Mouse (Mus musculus) hindbrain, postnatal 0 days (tissue): ENCODE measurements around the gene Gstp1. TPM values are rescaled to one million over a fixed set of nuclear protein-coding genes. Genes with fewer than 3 reads are reported as not detected.

ENCODE experiments used
- ATAC-seq: fragments of 200-750 bp; cut with Nextera tagmentation; 2 replicates; pipeline ENCODE4 v1.8.0; 2017; ENCODE audit warnings: mild to moderate bottlenecking, moderate TSS enrichment, moderate library complexity
- DNase-seq: peaks from one replicate; pipeline ENCODE4 v3.0.0-alpha.2; 2015; ENCODE audit warnings: low spot score
- H3K27ac ChIP-seq: fragments of 300-500 bp; sonication (generic); 2 replicates; pipeline ENCODE4 v1.5.1; 2014; ENCODE audit warnings: mild to moderate bottlenecking
- H3K27me3 ChIP-seq: fragments of 300-500 bp; sonication (generic); 2 replicates; pipeline ENCODE4 v1.6.1; 2014; ENCODE audit warnings: low read length, mixed read lengths; ENCODE audit not compliant: insufficient read depth
- H3K36me3 ChIP-seq: fragments of 300-500 bp; sonication (generic); 2 replicates; pipeline ENCODE4 v1.6.1; 2014; ENCODE audit warnings: low read length, mixed read lengths; ENCODE audit not compliant: insufficient read depth
- H3K4me1 ChIP-seq: fragments of 300-500 bp; sonication (generic); 2 replicates; pipeline ENCODE4 v1.6.1; 2014; ENCODE audit warnings: antibody characterized with exemption, low read length, mixed read lengths; ENCODE audit not compliant: insufficient read depth
- H3K4me2 ChIP-seq: fragments of 300-500 bp; sonication (generic); 2 replicates; pipeline ENCODE4 v1.6.1; 2014; ENCODE audit warnings: low read depth, mild to moderate bottlenecking, low read length, moderate library complexity, mixed read lengths
- H3K4me3 ChIP-seq: fragments of 300-500 bp; sonication (generic); 2 replicates; pipeline ENCODE4 v1.5.1; 2014; ENCODE audit warnings: low read length
- H3K9ac ChIP-seq: fragments of 300-500 bp; sonication (generic); replicated peaks from 2 replicates; pipeline ENCODE4 v1.6.1; 2014; ENCODE audit warnings: mild to moderate bottlenecking, low read length, moderate library complexity, mixed read lengths
- H3K9me3 ChIP-seq: fragments of 300-500 bp; sonication (generic); 2 replicates; pipeline ENCODE4 v1.6.1; 2016; ENCODE audit warnings: low read length, mixed read lengths
- CTCF ChIP-seq: IDR thresholded peaks from 2 replicates; pipeline ENCODE4 v1.5.1; 2016; ENCODE audit warnings: antibody characterized with exemption, control low read depth, low read depth
- WGBS: fragments of 180-500 bp; shearing (Covaris S2); extraction: QIAGEN DNeasy Blood & Tissue Kit; methylation state at CpG from one replicate; pipeline ENCODE4 v1.1.7; 2014; 5-methylcytosine and 5-hydroxymethylcytosine counted together
- polyA plus RNA-seq: library from polyadenylated mRNA; unstranded; fragments of >200 nt; fragmentation: Nextera tagmentation; extraction: Ambion mirVana; gene quantifications from 2 replicates; pipeline ENCODE4 v1.2.1, GENCODE M21; 2015
- total RNA-seq: library from RNA; depleted of rRNA; stranded (reverse); fragments of >200 nt; gene quantifications from 2 replicates; pipeline ENCODE4 v1.2.3, GENCODE M21; 2014

Gene Gstp1
- total and polyA plus RNA-seq, 2 experiments from 2014 or later = 317 to 599 TPM

- DNase-seq (no peak), ATAC-seq (no peak)
- no peaks in the 10 kb centered on the region for H3K9me3 ChIP-seq
- H3K27me3 ChIP-seq = no peaks in the 10 kb centered on the region
- H3K4me1 ChIP-seq = no peaks in the 10 kb centered on the region
- H3K4me3 ChIP-seq = no peak within 1 kb of the TSS
- WGBS = 55% methylated on average over 3 of the region's 3 CpGs
- no peaks in the 10 kb centered on the region for H3K36me3 ChIP-seq
- TF ChIP-seq CTCF = no peak
- H3K27ac ChIP-seq = no peak within 1 kb of the TSS
- H3K9ac ChIP-seq = no peak within 1 kb of the TSS
- H3K4me2 ChIP-seq = no peak within 1 kb of the TSS
These were observed 43.6 kb upstream of the Gstp1 start, which contains the start of gene Cabp2 for GRCm38 (mm10) chr19:4081394-4081793. Gene Cabp2, plus strand, starts transcription at chr19:4081578.

GRCm38 (mm10) chr19:4080511-4081009 lies 42.8 kb upstream of the Gstp1 start:
- Histone ChIP-seq H3K4me3 (no peak overlapping the region), H3K27ac (no peak overlapping the region), H3K9me3 (no peaks in the 10 kb centered on the region), H3K4me2 (no peak overlapping the region), H3K4me1 (no peaks in the 10 kb centered on the region), H3K27me3 (no peaks in the 10 kb centered on the region), H3K36me3 (no peaks in the 10 kb centered on the region), H3K9ac (no peak overlapping the region)
- ATAC-seq (no peak), DNase-seq (no peak)
- 62% methylated on average over 8 of the region's 8 CpGs for WGBS
- TF ChIP-seq CTCF = no peak

GRCm38 (mm10) chr19:4079594-4079993 lies 41.8 kb upstream of the Gstp1 start:
- WGBS = 76% methylated on average over 1 of the region's 1 CpGs
- no peak overlapping the region for H3K4me3 ChIP-seq
- no peak for TF ChIP-seq CTCF
- H3K9ac ChIP-seq = no peak overlapping the region
- no peaks in the 10 kb centered on the region for H3K36me3 ChIP-seq
- no peak for ATAC-seq
- H3K4me2 ChIP-seq = no peak overlapping the region
- H3K27me3 ChIP-seq = no peaks in the 10 kb centered on the region
- DNase-seq = no peak
- no peak overlapping the region for H3K27ac ChIP-seq
- no peaks in the 10 kb centered on the region for H3K4me1 ChIP-seq
- H3K9me3 ChIP-seq = no peaks in the 10 kb centered on the region

GRCm38 (mm10) chr19:4075531-4075930 lies 37.7 kb upstream of the Gstp1 start:
- H3K36me3 ChIP-seq = no peaks in the 10 kb centered on the region
- H3K27ac ChIP-seq = no peak overlapping the region
- H3K9ac ChIP-seq = no peak overlapping the region
- WGBS = 88% methylated on average over 1 of the region's 1 CpGs
- H3K27me3 ChIP-seq = no peaks in the 10 kb centered on the region
- no peak for TF ChIP-seq CTCF
- H3K4me2 ChIP-seq = no peak overlapping the region
- no peaks in the 10 kb centered on the region for H3K9me3 ChIP-seq
- no peak overlapping the region for H3K4me3 ChIP-seq
- ATAC-seq (no peak), DNase-seq (no peak)
- no peaks in the 10 kb centered on the region for H3K4me1 ChIP-seq

GRCm38 (mm10) chr19:4072706-4073424 lies 35.1 kb upstream of the Gstp1 start:
- Histone ChIP-seq H3K4me3 (no peak overlapping the region), H3K9me3 (no peaks in the 10 kb centered on the region), H3K9ac (no peak overlapping the region), H3K4me1 (no peaks in the 10 kb centered on the region), H3K4me2 (no peak overlapping the region), H3K36me3 (no peaks in the 10 kb centered on the region), H3K27me3 (no peaks in the 10 kb centered on the region), H3K27ac (no peak overlapping the region)
- TF ChIP-seq CTCF = no peak
- ATAC-seq (no peak), DNase-seq (no peak)
- 81% methylated on average over 6 of the region's 6 CpGs for WGBS

- Histone ChIP-seq H3K36me3 (no peaks in the 10 kb centered on the region), H3K4me1 (no peaks in the 10 kb centered on the region), H3K9ac (no peak overlapping the region), H3K4me3 (no peak overlapping the region), H3K27ac (no peak overlapping the region), H3K9me3 (no peaks in the 10 kb centered on the region), H3K27me3 (no peaks in the 10 kb centered on the region), H3K4me2 (no peak overlapping the region)
- no peak for ATAC-seq
- no peak for DNase-seq
- TF ChIP-seq CTCF = no peak
- 92% methylated on average over 6 of the region's 6 CpGs for WGBS
These were observed 33.6 kb upstream of the Gstp1 start for GRCm38 (mm10) chr19:4071406-4071805.

- WGBS = 81% methylated on average over 8 of the region's 8 CpGs
- no peak for TF ChIP-seq CTCF
- ATAC-seq (no peak), DNase-seq (no peak)
- Histone ChIP-seq H3K36me3 (no peaks in the 10 kb centered on the region), H3K4me2 (no peak overlapping the region), H3K4me3 (no peak overlapping the region), H3K27me3 (no peaks in the 10 kb centered on the region), H3K4me1 (no peaks in the 10 kb centered on the region), H3K9me3 (no peaks in the 10 kb centered on the region), H3K9ac (no peak overlapping the region), H3K27ac (no peak overlapping the region)
These were observed 33.0 kb upstream of the Gstp1 start for GRCm38 (mm10) chr19:4070756-4071155.
